Mouse (Mus musculus) megakaryocyte, embryonic 14.5 days (primary cell): Measurements from ENCODE around the gene Map4k2. TPM values are rescaled to one million over a fixed set of nuclear protein-coding genes. Genes with fewer than 3 reads are reported as not detected.

Experiments used
- H3K27me3 ChIP-seq: replicated peaks from 2 replicates; pipeline ENCODE3; 2012; ENCODE audit warnings: inconsistent platforms
- H3K36me3 ChIP-seq: replicated peaks from 2 replicates; pipeline ENCODE3; 2012; ENCODE audit warnings: low read length, inconsistent platforms, mixed read lengths
- H3K4me1 ChIP-seq: 2 replicates; pipeline ENCODE4 v1.6.1; 2012; ENCODE audit warnings: inconsistent platforms
- H3K4me3 ChIP-seq: replicated peaks from 2 replicates; pipeline ENCODE3; 2012; ENCODE audit warnings: moderate library complexity, mild to moderate bottlenecking, inconsistent platforms
- H3K9me3 ChIP-seq: 2 replicates; pipeline ENCODE4 v1.6.1; 2012; ENCODE audit warnings: inconsistent platforms
- FLI1 ChIP-seq: IDR thresholded peaks from 2 replicates; pipeline ENCODE4 v1.6.1; 2012; ENCODE audit warnings: low read length, inconsistent platforms, mixed read lengths
- GATA1 ChIP-seq: IDR thresholded peaks from 3 replicates; pipeline ENCODE4 v1.6.1; 2012; ENCODE audit warnings: mixed read lengths, low read length, inconsistent platforms, borderline replicate concordance
- polyA plus RNA-seq: library from polyadenylated mRNA; stranded (reverse); fragments of >175 nt; gene quantifications from 2 replicates; pipeline ENCODE4 v1.2.3, GENCODE M21; 2012; ENCODE audit warnings: low replicate concordance; ENCODE audit not compliant: insufficient read depth

Map4k2 gene
- polyA plus RNA-seq, 1 experiment: 9.3 TPM

GRCm38 (mm10) chr19:6335458-6335827 is 5.5 kb upstream of the Map4k2 start:
- H3K4me1 ChIP-seq: peaks cover 76% of the 10 kb centered on the region
- no peaks in the 10 kb centered on the region for H3K9me3 ChIP-seq
- peaks cover 42% of the 10 kb centered on the region for H3K36me3 ChIP-seq
- TF ChIP-seq GATA1 (no peak), FLI1 (no peak)
- H3K27me3 ChIP-seq: no peaks in the 10 kb centered on the region
- H3K4me3 ChIP-seq: peak overlapping the region; percentile 97

GRCm38 (mm10) chr19:6336920-6337319 is 4.0 kb upstream of the Map4k2 start:
- H3K27me3 ChIP-seq: no peaks in the 10 kb centered on the region
- peak overlapping the region; percentile 72 for H3K4me3 ChIP-seq
- H3K4me1 ChIP-seq: peaks cover 75% of the 10 kb centered on the region
- TF ChIP-seq GATA1: no peak
- no peak for TF ChIP-seq FLI1
- no peaks in the 10 kb centered on the region for H3K9me3 ChIP-seq
- peaks cover 44% of the 10 kb centered on the region for H3K36me3 ChIP-seq

- Histone ChIP-seq H3K4me3 (no peak overlapping the region), H3K4me1 (peaks cover 85% of the 10 kb centered on the region), H3K9me3 (no peaks in the 10 kb centered on the region), H3K36me3 (peaks cover 51% of the 10 kb centered on the region), H3K27me3 (no peaks in the 10 kb centered on the region)
- TF ChIP-seq FLI1: no peak
- no peak for TF ChIP-seq GATA1
Observed at GRCm38 (mm10) chr19:6338171-6338570, 2.8 kb upstream of the Map4k2 start.

GRCm38 (mm10) chr19:6338716-6339115 is 2.2 kb upstream of the Map4k2 start:
- TF ChIP-seq GATA1: no peak
- TF ChIP-seq FLI1: no peak
- Histone ChIP-seq H3K36me3 (peaks cover 55% of the 10 kb centered on the region), H3K4me1 (peaks cover 87% of the 10 kb centered on the region)

GRCm38 (mm10) chr19:6339191-6339590 is 1.7 kb upstream of the Map4k2 start:
- peak overlapping the region; percentile 14 for H3K4me3 ChIP-seq
- H3K9me3 ChIP-seq: no peaks in the 10 kb centered on the region
- H3K4me1 ChIP-seq: peaks cover 86% of the 10 kb centered on the region
- H3K36me3 ChIP-seq: peaks cover 59% of the 10 kb centered on the region
- no peaks in the 10 kb centered on the region for H3K27me3 ChIP-seq
- TF ChIP-seq GATA1 (no peak), FLI1 (no peak)

More at GRCm38 (mm10) chr19:6338716-6339115, 2.2 kb upstream of the Map4k2 start:
- H3K4me3 ChIP-seq: no peak overlapping the region
- H3K9me3 ChIP-seq: no peaks in the 10 kb centered on the region
- H3K27me3 ChIP-seq: no peaks in the 10 kb centered on the region

GRCm38 (mm10) chr19:6339890-6340504 is 938 bp upstream of the Map4k2 start:
- H3K4me3 ChIP-seq: peak overlapping the region; percentile 97
- no peaks in the 10 kb centered on the region for H3K27me3 ChIP-seq
- H3K36me3 ChIP-seq: peaks cover 67% of the 10 kb centered on the region
- H3K4me1 ChIP-seq: peaks cover 86% of the 10 kb centered on the region
- no peak for TF ChIP-seq FLI1
- TF ChIP-seq GATA1: no peak
- H3K9me3 ChIP-seq: no peaks in the 10 kb centered on the region

- H3K36me3 ChIP-seq: peaks cover 80% of the 10 kb centered on the region
- peaks cover 87% of the 10 kb centered on the region for H3K4me1 ChIP-seq
- H3K9me3 ChIP-seq: no peaks in the 10 kb centered on the region
- TF ChIP-seq GATA1: no peak
- no peak for TF ChIP-seq FLI1
- peak overlapping the region; percentile 97 for H3K4me3 ChIP-seq
- H3K27me3 ChIP-seq: peaks cover under 1% of the 10 kb centered on the region
Observed at GRCm38 (mm10) chr19:6341453-6342077, 630 bp downstream of the Map4k2 start.

- H3K36me3 ChIP-seq: peaks cover 80% of the 10 kb centered on the region
- peak overlapping the region; percentile 97 for H3K4me3 ChIP-seq
- peaks cover 3% of the 10 kb centered on the region for H3K27me3 ChIP-seq
- H3K9me3 ChIP-seq: no peaks in the 10 kb centered on the region
- TF ChIP-seq FLI1 (no peak), GATA1 (no peak)
- peaks cover 87% of the 10 kb centered on the region for H3K4me1 ChIP-seq
Observed at GRCm38 (mm10) chr19:6342276-6342933, 1.5 kb downstream of the Map4k2 start.

- TF ChIP-seq GATA1 (no peak), FLI1 (no peak)
- H3K4me1 ChIP-seq: peaks cover 88% of the 10 kb centered on the region
- peaks cover 73% of the 10 kb centered on the region for H3K36me3 ChIP-seq
- H3K4me3 ChIP-seq: peak overlapping the region; percentile 62
- peaks cover 3% of the 10 kb centered on the region for H3K27me3 ChIP-seq
- H3K9me3 ChIP-seq: no peaks in the 10 kb centered on the region
Observed at GRCm38 (mm10) chr19:6343066-6343925, 2.4 kb downstream of the Map4k2 start.
